Mouse (Mus musculus): ENCODE measurements around the gene Vwa3b.

Vwa3b gene

GRCm38 (mm10) chr1:37130012-37130570 is 103.7 kb downstream of the Vwa3b start:
- no peak for DNase-seq

DNA sequence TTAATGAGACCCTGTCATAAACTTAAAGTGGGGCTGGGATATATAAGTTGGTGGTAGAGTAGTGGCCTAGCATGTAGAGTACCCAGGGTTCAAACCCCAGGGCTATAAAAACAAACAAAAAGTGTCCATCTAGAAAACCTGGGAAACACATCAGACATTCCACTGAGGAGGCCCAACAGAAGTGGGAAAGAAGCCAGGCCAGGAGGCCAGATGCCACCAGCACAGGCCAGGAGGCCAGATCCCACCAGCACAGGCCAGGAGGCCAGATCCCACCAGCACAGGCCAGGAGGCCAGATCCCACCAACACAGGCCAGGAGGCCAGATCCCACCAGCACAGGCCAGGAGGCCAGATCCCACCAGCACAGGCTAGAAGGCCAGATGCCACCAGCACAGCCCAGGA is 104.8 kb downstream of the Vwa3b start:
- peak; percentile 27 to 49 for DNase-seq

DNA sequence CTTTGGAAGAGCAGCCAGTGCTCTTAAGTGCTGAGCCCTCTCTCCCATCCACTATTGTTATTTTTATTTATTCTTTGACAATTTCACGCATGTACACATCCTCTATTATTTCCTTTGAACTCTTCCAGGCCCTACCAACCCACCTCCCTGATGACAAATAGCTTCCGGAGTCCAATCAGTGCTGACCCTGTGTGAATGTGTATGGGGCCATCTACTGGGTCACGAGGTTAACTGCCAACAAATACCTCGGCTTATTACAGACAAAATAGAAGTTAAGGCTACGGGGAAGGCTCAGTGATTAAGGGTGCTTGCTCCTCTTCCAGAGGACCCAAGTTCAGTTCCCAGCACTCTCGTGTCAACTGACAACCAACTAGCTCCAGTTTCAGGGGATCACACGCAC is 106.0 kb downstream of the Vwa3b start:
- DNase-seq = no peak

DNA sequence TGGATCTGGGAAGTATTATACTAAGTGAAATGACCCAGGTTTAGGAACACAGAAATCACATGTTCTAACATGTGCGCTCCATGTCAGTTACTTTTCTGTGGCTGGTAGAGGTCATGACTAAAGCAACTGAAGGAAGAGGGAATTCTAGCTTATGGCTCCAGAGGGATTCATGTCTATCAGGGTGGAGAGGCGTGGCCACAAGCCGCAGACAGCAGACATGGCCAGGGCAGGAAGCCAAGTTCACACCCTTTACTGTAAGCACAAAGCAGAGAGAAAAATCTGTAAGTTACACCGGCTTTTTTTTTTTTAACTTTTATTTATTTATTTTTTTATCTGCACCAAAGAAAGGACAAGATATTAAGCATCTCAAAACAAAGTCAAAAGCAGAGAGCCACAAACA is 119.6 kb downstream of the Vwa3b start:
- peak in 1 of 2 experiments; percentile 16 for DNase-seq

DNA sequence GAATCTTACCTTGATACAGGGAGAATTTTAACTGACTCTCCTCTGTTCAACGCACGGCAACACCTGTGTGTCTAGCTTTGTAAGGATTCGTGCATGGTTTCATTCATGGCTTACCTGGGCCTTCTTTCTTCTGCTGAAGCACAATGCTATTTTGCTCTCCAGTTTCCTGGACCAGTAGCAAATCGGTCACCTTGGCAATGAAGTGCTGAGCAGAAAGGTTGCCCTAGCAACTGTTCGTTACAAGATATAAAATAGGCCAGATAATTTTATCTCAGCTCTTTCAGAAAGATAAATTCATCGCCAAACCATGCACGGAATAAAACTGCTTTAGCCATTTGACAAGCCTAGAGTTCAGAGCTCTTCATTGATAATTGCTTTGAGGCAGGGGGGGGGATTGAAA is 123.5 kb downstream of the Vwa3b start:
- no peak for DNase-seq

DNA sequence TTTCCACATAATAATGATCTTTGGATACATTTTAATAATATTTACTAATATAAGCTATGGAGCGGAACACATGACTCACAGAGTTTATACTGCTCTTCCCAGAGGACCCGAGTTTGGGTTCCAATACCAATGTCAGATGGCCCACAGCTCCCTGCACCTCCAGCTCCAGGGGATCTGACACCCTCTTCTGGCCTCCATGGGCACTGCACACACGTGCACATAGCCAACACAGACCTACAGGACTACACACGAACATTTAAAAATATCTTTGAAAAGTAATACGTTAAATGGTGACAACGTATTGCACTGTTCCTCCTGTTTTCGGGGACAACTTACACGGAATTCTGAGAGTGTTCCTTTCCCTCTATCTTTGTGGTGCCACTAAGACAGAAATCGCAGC is 125.5 kb downstream of the Vwa3b start:
- no peak for DNase-seq

GRCm38 (mm10) chr1:37166066-37166465 is 139.7 kb downstream of the Vwa3b start:
- DNase-seq = no peak

DNA sequence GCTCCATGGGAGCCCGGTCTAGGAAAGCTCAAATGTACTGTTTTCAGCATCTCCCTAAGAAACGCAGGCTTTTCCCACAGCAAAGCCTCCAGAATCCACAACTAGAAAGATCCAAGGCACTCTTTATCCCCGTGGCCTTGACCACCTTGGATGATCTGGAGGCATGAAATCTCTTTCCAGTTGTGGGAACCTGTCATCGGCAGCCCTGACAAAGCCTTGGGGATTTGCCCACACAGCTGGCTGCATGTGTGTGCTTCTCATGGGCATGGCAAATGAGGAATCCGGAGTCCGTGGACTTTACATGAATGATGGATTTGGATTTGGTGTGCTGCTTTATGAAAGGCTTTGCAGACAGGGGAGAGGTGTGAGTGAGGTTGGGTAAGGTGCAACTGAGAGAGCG is 141.5 kb downstream of the Vwa3b start:
- DNase-seq = no peak

GRCm38 (mm10) chr1:37177874-37178273 is 151.5 kb downstream of the Vwa3b start:
- DNase-seq = no peak

DNA sequence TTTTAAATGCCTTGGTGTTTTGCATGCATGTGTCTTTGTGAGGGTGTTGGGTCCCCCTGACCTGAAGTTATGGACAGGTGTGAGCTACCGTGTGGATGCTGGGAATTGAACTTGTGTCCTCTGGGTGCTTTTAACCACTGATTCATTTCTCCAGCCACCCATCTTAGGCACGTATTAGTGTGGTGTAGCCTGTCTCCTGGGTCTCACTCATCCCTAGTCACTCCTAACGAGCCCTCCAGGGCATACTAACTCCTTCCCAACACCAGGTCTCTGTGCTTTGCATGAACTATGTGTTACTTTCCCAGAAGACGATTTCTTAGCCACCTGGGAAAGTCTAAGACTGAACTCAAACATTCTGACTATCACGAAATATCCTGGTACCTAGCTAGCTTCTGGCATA is 153.5 kb downstream of the Vwa3b start:
- DNase-seq = no peak

GRCm38 (mm10) chr1:37187050-37187449 is 160.7 kb downstream of the Vwa3b start:
- no peak for DNase-seq

DNA sequence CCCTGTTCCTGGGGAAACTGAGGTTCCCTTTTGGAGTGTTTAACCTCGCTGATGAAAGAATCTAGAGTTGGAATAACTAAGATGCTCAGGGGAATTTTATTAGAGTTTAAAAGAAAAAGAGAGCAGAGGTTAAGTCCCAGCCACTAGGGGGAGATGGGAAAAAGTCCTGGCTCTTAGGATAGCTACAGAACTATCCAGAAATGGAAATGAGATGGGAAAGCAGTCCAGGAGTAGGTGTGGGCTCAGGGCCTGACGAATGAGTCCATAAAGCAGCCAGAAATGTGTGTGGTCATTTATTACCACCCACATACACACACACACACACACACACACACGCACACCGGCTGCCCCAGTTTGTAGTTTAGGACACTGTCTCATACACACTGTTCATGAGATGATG is 168.2 kb downstream of the Vwa3b start:
- peak in 1 of 2 experiments; percentile 19 for DNase-seq

DNA sequence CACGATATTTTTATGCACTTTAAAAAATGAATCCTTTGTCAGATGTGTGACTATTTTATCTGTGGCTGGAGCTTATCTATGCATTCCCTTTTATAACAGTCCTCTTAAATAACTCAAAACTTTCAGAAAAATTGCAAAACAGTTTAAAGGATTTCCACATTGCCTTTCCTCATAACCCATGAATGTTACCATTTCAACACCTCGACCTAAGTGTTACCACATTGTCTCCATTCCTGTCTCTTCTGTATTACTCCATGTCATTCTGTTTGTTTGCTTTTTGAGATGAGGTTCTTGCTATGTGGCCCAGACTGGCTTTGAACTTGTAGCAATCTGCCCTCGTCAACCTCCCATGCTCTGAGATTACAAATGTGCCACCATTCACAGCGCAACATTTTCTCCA is 175.0 kb downstream of the Vwa3b start:
- DNase-seq = no peak

- DNase-seq = no peak
Observed at GRCm38 (mm10) chr1:37207743-37208142, 181.3 kb downstream of the Vwa3b start.

- no peak for DNase-seq
Observed at GRCm38 (mm10) chr1:37212375-37212774, 186.0 kb downstream of the Vwa3b start.

DNA sequence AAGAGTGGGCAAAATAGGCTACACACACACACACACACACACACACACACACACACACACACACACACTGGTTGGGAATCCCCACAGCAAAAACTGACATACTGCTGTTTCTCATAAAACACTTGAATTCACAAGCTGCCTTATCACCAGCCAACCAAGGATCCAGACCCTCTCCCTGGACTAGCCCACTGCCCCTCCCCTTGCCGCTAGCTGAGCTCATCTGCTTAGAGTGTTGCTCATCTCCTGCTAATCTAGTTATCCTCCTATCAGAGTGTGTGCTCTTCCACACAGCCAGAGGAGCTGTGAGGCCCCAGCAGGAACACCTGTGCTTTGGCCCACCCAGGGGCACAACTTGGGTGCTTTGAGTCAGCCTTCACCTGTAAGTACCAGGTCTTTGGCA is 187.7 kb downstream of the Vwa3b start, which contains the start of gene Cnga3:
Gene Cnga3, plus strand, starts transcription at position 291 of the 400 bp plus-strand sequence.
- no peak for DNase-seq

DNA sequence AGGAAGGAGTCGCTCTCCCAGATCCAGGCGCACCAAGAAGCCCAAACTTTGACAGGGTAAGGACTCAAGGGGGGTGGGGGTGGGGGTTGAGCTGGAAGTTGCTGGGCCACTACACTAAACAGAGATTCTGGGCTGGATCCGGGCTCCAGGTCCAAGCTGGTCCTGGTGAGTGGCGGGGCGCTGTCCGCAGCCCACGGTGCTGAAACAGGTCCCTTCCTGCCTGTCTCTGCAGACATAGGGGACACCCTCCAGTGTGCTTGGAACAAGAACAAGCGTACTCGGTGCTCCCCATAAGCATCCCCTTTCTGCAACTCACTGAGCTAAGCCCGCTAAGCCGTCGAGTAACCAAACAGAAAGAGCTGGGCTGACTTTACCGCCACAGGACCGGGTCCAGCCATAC is 192.0 kb downstream of the Vwa3b start:
- peak in 1 of 2 experiments; percentile 28 for DNase-seq

- DNase-seq = no peak
Observed at GRCm38 (mm10) chr1:37219593-37219992, 193.2 kb downstream of the Vwa3b start.

GRCm38 (mm10) chr1:37220134-37220907 is 193.9 kb downstream of the Vwa3b start:
- peak; percentile 70 to 74 for DNase-seq

GRCm38 (mm10) chr1:37222002-37222401 is 195.6 kb downstream of the Vwa3b start:
- DNase-seq = no peak

DNA sequence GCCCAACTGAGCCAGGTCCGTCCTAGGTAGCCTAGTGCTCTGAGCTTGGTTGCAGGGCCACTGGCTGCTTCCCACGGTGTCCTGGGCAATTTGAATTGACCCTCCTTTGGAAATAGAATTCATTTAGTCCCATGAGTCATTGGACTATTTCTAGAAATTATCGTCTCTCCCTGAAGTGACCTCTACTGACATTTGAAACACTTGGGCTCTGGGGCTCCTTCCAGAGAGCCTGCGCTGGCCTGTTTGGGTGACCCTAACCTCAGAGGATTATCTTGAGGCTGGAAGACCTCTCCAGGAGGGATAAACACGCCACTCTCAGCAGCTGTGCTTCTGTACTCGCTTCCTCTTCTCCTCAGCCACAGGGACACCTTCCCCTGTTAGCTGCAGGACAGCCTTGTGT is 204.0 kb downstream of the Vwa3b start:
- DNase-seq = no peak

DNA sequence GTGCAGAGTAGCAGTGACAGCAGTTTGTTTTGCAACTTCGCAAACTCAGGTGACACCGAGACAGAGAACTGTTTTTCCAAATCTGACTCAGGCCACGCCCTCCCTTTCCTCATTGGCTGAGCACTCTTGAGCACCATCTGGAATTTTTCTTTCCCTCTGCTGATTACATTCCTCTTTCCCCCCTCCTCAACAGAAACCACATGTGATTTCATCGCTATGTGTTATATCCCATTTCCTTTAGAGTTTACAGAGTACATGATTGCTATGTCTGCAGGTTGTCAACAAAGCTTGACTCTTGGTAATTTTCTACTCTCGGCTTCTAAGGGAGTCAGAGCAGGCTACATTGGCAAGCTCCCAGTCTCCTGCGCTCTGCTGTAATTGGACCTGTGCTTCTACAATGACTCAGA is 204.9 kb downstream of the Vwa3b start:
- DNase-seq = no peak
